Mouse (Mus musculus): ENCODE measurements around the gene Dnaaf2.
A peak's percentile ranks its signal among the peaks of the same experiment; 100 is the strongest.

- peak; percentile 47; the same call in 1 of the 2 replicates for TF ChIP-seq POLR2A (IDR thresholded peaks at IDR 0.05; ENCODE audit: control insufficient read depth, low read depth, low read length)
- TF ChIP-seq CTCF (IDR thresholded peaks at IDR 0.05; ENCODE audit: control insufficient read depth, insufficient read depth, insufficient replicate concordance, low read depth, low read length) = no peak
These were observed 1.5 kb downstream of the Dnaaf2 start, which contains the start of gene Gm49383 for GRCm38 (mm10) chr12:69196444-69197377.

Data from testis, adult 2 months (tissue).